15 mouse cellular contexts compared by ENCODE assay signal in genomic region chr15:68451971-68452370, GRCm38 (mm10).
"Had no signal": no experiment of that assay in that cellular context is flagged by ENCODE, and none has a peak within 500 bp of the region (broad histone marks: within the 10 kb centered on the region; RNA-seq: fewer than 3 reads in every experiment).

No protein-coding gene starts in this region.

- DNase-seq: kidney, adult 2 months; kidney, postnatal 25 days; lung, postnatal 14 days; midbrain, embryonic 14.5 days; thymus, adult 2 months; thymus, postnatal 36 days had no signal

- H3K4me3 ChIP-seq: left cerebral cortex, adult 2 months; limb, embryonic 10.5 days; liver, embryonic 15.5 days; midbrain, embryonic 10.5 days; myocyte; neural tube, embryonic 15.5 days; stomach, embryonic 15.5 days had no signal

- ATAC-seq: intestine, embryonic 16.5 days had no signal

- H3K27ac ChIP-seq: left cerebral cortex, adult 2 months; limb, embryonic 10.5 days; liver, embryonic 15.5 days; midbrain, embryonic 10.5 days; neural tube, embryonic 15.5 days; stomach, embryonic 15.5 days had no signal

- H3K27me3 ChIP-seq: liver, embryonic 15.5 days; neural tube, embryonic 15.5 days; stomach, embryonic 15.5 days had no signal

- H3K4me1 ChIP-seq: limb, embryonic 10.5 days; liver, embryonic 15.5 days; midbrain, embryonic 10.5 days; neural tube, embryonic 15.5 days; stomach, embryonic 15.5 days had no signal

- H3K36me3 ChIP-seq: limb, embryonic 10.5 days; liver, embryonic 15.5 days; midbrain, embryonic 10.5 days; neural tube, embryonic 15.5 days; stomach, embryonic 15.5 days had no signal

- H3K9me3 ChIP-seq: limb, embryonic 10.5 days; liver, embryonic 15.5 days; midbrain, embryonic 10.5 days; neural tube, embryonic 15.5 days; stomach, embryonic 15.5 days had no signal

- H3K9ac ChIP-seq: liver, embryonic 15.5 days; neural tube, embryonic 15.5 days; stomach, embryonic 15.5 days had no signal

- H3K4me2 ChIP-seq: liver, embryonic 11.5 days; liver, embryonic 15.5 days; neural tube, embryonic 15.5 days; stomach, embryonic 15.5 days had no signal
